Mouse (Mus musculus) spleen, adult 2 months (tissue): ENCODE data around the gene Btbd10.

Source experiments
- CTCF ChIP-seq: fragments of 200-500 bp; IDR thresholded peaks from 2 replicates; pipeline ENCODE4 v1.5.1; 2011; ENCODE audit warnings: mild to moderate bottlenecking, inconsistent platforms; ENCODE audit not compliant: insufficient read depth, insufficient read length, insufficient replicate concordance; ENCODE audit errors: extremely low read depth
- POLR2A ChIP-seq: fragments of 200-500 bp; IDR thresholded peaks from 2 replicates; pipeline ENCODE4 v1.6.1; 2011; ENCODE audit warnings: low read depth, low read length, inconsistent platforms

DNA sequence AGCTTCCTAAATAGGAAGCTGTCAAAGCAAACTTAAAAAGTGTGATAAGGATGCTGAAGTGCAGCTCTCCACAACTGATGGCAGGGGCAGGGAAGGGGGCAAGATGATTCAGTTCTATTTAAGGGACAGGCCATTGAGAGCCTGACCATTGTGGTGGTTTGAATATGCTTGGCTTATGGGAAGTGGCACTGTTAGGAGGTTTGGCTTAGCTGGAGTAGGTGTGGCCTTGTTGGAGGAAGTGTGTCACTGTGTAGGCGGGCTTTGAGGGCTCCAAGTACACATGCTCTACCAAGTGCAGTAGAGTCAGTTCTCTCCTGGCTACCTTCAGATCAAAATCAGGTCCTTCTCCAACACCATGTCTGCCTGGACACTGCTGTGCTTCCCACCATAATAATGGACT is 47.3 kb upstream of the Btbd10 start:
- no peak for TF ChIP-seq CTCF
- no peak for TF ChIP-seq POLR2A
